Mouse (Mus musculus): ENCODE measurements around the gene Zfp935. TPM values are rescaled to one million over a fixed set of nuclear protein-coding genes. Genes with fewer than 3 reads are reported as not detected.

The Zfp935 gene
- polyA plus RNA-seq, 1 experiment, result not detected

Other genes with a start within 250 kb of the Zfp935 start
- gene Gm3604, start 175.3 kb downstream of the Zfp935 start, polyA plus RNA-seq (2012; rRNA removed), result 0.04 and 0.05 TPM in 2 replicates
- gene Gm49359, start 91.7 kb downstream of the Zfp935 start, polyA plus RNA-seq (2012; rRNA removed), result 0.06 and 0.10 TPM in 2 replicates
- gene Zfp934, start 12.7 kb upstream of the Zfp935 start, polyA plus RNA-seq (2012; rRNA removed), result 0.13 and 0.47 TPM in 2 replicates
- not detected in 2 replicates for gene 6720489N17Rik, start 65.7 kb upstream of the Zfp935 start, polyA plus RNA-seq (2012; rRNA removed)
- 0.08 and 0.09 TPM in 2 replicates for gene Platr25, start 202.2 kb upstream of the Zfp935 start, polyA plus RNA-seq (2012; rRNA removed)
- not detected in 2 replicates for gene Gm5141, start 227.3 kb upstream of the Zfp935 start, polyA plus RNA-seq (2012; rRNA removed)